8 mouse cellular contexts compared by ENCODE assay signal in the genomic region with DNA sequence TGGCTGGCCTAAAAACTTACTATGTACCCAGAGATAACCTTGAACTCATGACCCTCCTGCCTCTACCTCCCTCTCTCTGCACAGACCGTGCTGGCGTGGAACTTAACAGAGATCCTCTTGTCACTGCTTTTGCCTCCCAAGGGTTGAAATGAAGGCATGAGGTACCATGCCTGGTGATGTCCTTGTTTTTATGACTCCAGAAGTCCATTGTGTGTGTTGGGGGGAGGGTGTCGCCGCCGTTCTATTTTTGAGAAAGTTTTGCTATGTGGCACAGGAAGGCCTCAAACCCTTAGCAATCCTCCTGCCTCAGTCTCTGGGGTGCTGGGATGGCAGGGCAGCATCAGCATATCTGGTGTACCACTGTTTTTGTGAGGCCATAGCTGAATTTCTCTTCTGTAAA. TPM values are rescaled to one million over a fixed set of nuclear protein-coding genes. Genes with fewer than 3 reads are reported as not detected.
DNase-seq lines count a peak whose midpoint lies in the region; ATAC-seq lines count a peak whose summit lies in the region.

No protein-coding gene starts in this region.

- no peaks in the 10 kb centered on the region for H3K36me3 ChIP-seq in lung, embryonic 15.5 days
- no peaks in the 10 kb centered on the region for H3K36me3 ChIP-seq in limb, embryonic 12.5 days
- H3K36me3 ChIP-seq in stomach, embryonic 16.5 days (ENCODE audit: control insufficient read depth, insufficient read depth, low read length) = no peaks in the 10 kb centered on the region

- H3K9ac ChIP-seq in lung, embryonic 15.5 days = no peak overlapping the region
- no peak overlapping the region for H3K9ac ChIP-seq in limb, embryonic 12.5 days (replicated peaks)
- no peak overlapping the region for H3K9ac ChIP-seq in stomach, embryonic 16.5 days (ENCODE audit: low read length)

- H3K9me3 ChIP-seq in lung, embryonic 15.5 days = no peaks in the 10 kb centered on the region
- no peaks in the 10 kb centered on the region for H3K9me3 ChIP-seq in limb, embryonic 12.5 days
- no peaks in the 10 kb centered on the region for H3K9me3 ChIP-seq in stomach, embryonic 16.5 days (replicated peaks; ENCODE audit: control insufficient read depth, low read length)

- H3K4me3 ChIP-seq in lung, embryonic 15.5 days = no peak overlapping the region
- H3K4me3 ChIP-seq in limb, embryonic 12.5 days (replicated peaks) = peak overlapping the region; percentile 51
- peak overlapping the region; percentile 45; the same call in 1 of the 2 replicates for H3K4me3 ChIP-seq in stomach, embryonic 16.5 days (replicated peaks; ENCODE audit: low read length)

- H3K4me1 ChIP-seq in lung, embryonic 15.5 days = peaks cover 31% of the 10 kb centered on the region
- peaks cover 36% of the 10 kb centered on the region for H3K4me1 ChIP-seq in limb, embryonic 12.5 days (replicated peaks)
- peaks cover 24% of the 10 kb centered on the region for H3K4me1 ChIP-seq in stomach, embryonic 16.5 days (ENCODE audit: control insufficient read depth, insufficient read depth, low read length)

- H3K4me2 ChIP-seq in lung, embryonic 15.5 days = peak overlapping the region; percentile 67; the same call in 1 of the 2 replicates
- H3K4me2 ChIP-seq in limb, embryonic 12.5 days = peak overlapping the region; percentile 75
- 0 out of 2 replicates have a peak overlapping the region, but pooled peaks have one; percentile 83 for H3K4me2 ChIP-seq in stomach, embryonic 16.5 days (ENCODE audit: low read depth, low read length)

- DNase-seq in cerebellum, adult 9-10 months = peak; percentile 62
- no peak for DNase-seq in cerebellum, postnatal 25 days
- DNase-seq in lung, postnatal 25 days (ENCODE audit: low spot score) = no peak
- DNase-seq in gastrocnemius, postnatal 25 days = no peak
- DNase-seq in kidney, adult 9 months = no peak

- WGBS in lung, embryonic 15.5 days = 64% methylated on average over 5 of the region's 5 CpGs
- 84% methylated on average over 5 of the region's 5 CpGs for WGBS in limb, embryonic 12.5 days
- WGBS in stomach, embryonic 16.5 days = 81% methylated on average over 5 of the region's 5 CpGs

- no peaks in the 10 kb centered on the region for H3K27me3 ChIP-seq in lung, embryonic 15.5 days
- no peaks in the 10 kb centered on the region for H3K27me3 ChIP-seq in limb, embryonic 12.5 days
- H3K27me3 ChIP-seq in stomach, embryonic 16.5 days (ENCODE audit: control insufficient read depth, insufficient read depth, low read length) = no peaks in the 10 kb centered on the region

- no peak for ATAC-seq in lung, embryonic 15.5 days (ENCODE audit: borderline replicate concordance, extremely low read depth, low FRiP score, low TSS enrichment)
- ATAC-seq in limb, embryonic 12.5 days (ENCODE audit: insufficient number of reproducible peaks, insufficient read depth, low FRiP score, low TSS enrichment, low read depth) = no peak
- ATAC-seq in stomach, embryonic 16.5 days (ENCODE audit: insufficient read depth, low FRiP score) = no peak

- H3K27ac ChIP-seq in lung, embryonic 15.5 days = no peak overlapping the region
- H3K27ac ChIP-seq in limb, embryonic 12.5 days = peak overlapping the region; percentile 74
- peak overlapping the region; percentile 52; the same call in 1 of the 2 replicates for H3K27ac ChIP-seq in stomach, embryonic 16.5 days (ENCODE audit: low read length)

RNA-seq across cellular contexts. Expression of a gene that starts 9.3 kb away (rescaled TPM):
- 10.3 and 12.0 TPM in 2 replicates for polyA plus RNA-seq in lung, embryonic 15.5 days (2015; fragmentation: Nextera tagmentation; extraction: Ambion mirVana)
- 8.2 and 9.3 TPM in 2 replicates for polyA plus RNA-seq in limb, embryonic 12.5 days (2016; fragmentation: Nextera tagmentation; extraction: Ambion mirVana)
- 3.7 and 4.1 TPM in 2 replicates for polyA plus RNA-seq in stomach, embryonic 16.5 days (2015; fragmentation: Nextera tagmentation; extraction: Ambion mirVana)
- 1 to 10 TPM; 1.7 to 2.4 TPM for total RNA-seq in gastrocnemius, postnatal 25 days (2021)

RNA-seq across cellular contexts. Expression of a gene that starts 12.3 kb away (rescaled TPM):
- polyA plus RNA-seq in lung, embryonic 15.5 days (2015; fragmentation: Nextera tagmentation; extraction: Ambion mirVana) = 22.4 and 23.0 TPM in 2 replicates
- polyA plus RNA-seq in limb, embryonic 12.5 days (2016; fragmentation: Nextera tagmentation; extraction: Ambion mirVana) = 43.1 and 44.7 TPM in 2 replicates
- 16.7 and 18.8 TPM in 2 replicates for polyA plus RNA-seq in stomach, embryonic 16.5 days (2015; fragmentation: Nextera tagmentation; extraction: Ambion mirVana)
- total RNA-seq in gastrocnemius, postnatal 25 days (2021) = 10 to 100 TPM; 29.1 to 36.9 TPM

RNA-seq across cellular contexts. Expression of a gene that starts 25.5 kb away (rescaled TPM):
- 14.7 and 16.4 TPM in 2 replicates for polyA plus RNA-seq in lung, embryonic 15.5 days (2015; fragmentation: Nextera tagmentation; extraction: Ambion mirVana)
- 13.9 and 17.6 TPM in 2 replicates for polyA plus RNA-seq in limb, embryonic 12.5 days (2016; fragmentation: Nextera tagmentation; extraction: Ambion mirVana)
- 11.8 and 12.8 TPM in 2 replicates for polyA plus RNA-seq in stomach, embryonic 16.5 days (2015; fragmentation: Nextera tagmentation; extraction: Ambion mirVana)
- 10 to 100 TPM; 13.1 to 13.2 TPM for total RNA-seq in gastrocnemius, postnatal 25 days (2021)

RNA-seq across cellular contexts. Expression of a gene that starts 39.6 kb away (rescaled TPM):
- 2.5 and 2.7 TPM in 2 replicates for polyA plus RNA-seq in lung, embryonic 15.5 days (2015; fragmentation: Nextera tagmentation; extraction: Ambion mirVana)
- 0.45 and 0.91 TPM in 2 replicates for polyA plus RNA-seq in limb, embryonic 12.5 days (2016; fragmentation: Nextera tagmentation; extraction: Ambion mirVana)
- 4.6 and 4.8 TPM in 2 replicates for polyA plus RNA-seq in stomach, embryonic 16.5 days (2015; fragmentation: Nextera tagmentation; extraction: Ambion mirVana)
- 1 to 10 TPM; 1.6 to 2.9 TPM for total RNA-seq in gastrocnemius, postnatal 25 days (2021)

RNA-seq across cellular contexts. Expression of a gene that starts 55.0 kb away (rescaled TPM):
- polyA plus RNA-seq in lung, embryonic 15.5 days (2015; fragmentation: Nextera tagmentation; extraction: Ambion mirVana) = 0.18 and 0.36 TPM in 2 replicates
- 0.10 TPM in 1 of 2 replicates, not detected in the other for polyA plus RNA-seq in limb, embryonic 12.5 days (2016; fragmentation: Nextera tagmentation; extraction: Ambion mirVana)
- 0.21 and 0.30 TPM in 2 replicates for polyA plus RNA-seq in stomach, embryonic 16.5 days (2015; fragmentation: Nextera tagmentation; extraction: Ambion mirVana)
- under 1 TPM; 0.13 to 0.23 TPM for total RNA-seq in gastrocnemius, postnatal 25 days (2021)
